Mouse (Mus musculus) embryo, embryonic 11 days (tissue): ENCODE measurements around the gene Sdhaf2.
"Not testable (repeated sequence)": the region's sequence is repeated elsewhere in the genome, so short reads cannot be mapped to it uniquely, and the experiment has no call there.

ENCODE experiments used
- DNase-seq: peaks from one replicate; pipeline ENCODE4 v3.0.0-alpha.2; 2015

The Sdhaf2 gene

GRCm38 (mm10) chr19:10525910-10526309 is at the start of gene Sdhaf2:
Gene Sdhaf2 (minus strand): TSS chr19:10526142.
- peak; percentile 83 for DNase-seq

- DNase-seq: no peak
Observed at GRCm38 (mm10) chr19:10569627-10570026, 43.7 kb upstream of the Sdhaf2 start.

DNA sequence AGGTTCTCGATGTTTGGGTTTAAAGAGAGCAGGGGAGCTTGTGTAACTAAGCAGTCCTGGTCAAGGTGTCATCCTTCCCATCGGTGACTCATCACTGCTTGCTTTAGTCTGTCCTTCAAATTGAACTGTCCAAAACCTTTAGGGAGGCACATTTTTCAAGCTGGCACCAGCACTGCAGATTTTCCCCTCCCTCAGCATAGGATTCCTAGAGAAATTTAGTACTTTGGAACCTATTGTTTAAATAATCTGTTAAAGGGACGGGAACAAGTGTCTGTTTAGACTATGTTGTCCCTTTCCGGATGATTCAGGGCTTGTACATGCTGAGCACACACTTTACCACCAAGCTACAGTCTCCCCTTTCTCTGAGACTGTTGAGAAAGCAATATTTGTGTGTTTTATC is 39.3 kb upstream of the Sdhaf2 start:
- DNase-seq: no peak

GRCm38 (mm10) chr19:10564278-10564677 is 38.3 kb upstream of the Sdhaf2 start:
- no peak for DNase-seq

GRCm38 (mm10) chr19:10562351-10562750 is 36.4 kb upstream of the Sdhaf2 start:
- no peak for DNase-seq

- DNase-seq: peak; percentile 23
Observed at GRCm38 (mm10) chr19:10561558-10562314, 35.8 kb upstream of the Sdhaf2 start.

DNA sequence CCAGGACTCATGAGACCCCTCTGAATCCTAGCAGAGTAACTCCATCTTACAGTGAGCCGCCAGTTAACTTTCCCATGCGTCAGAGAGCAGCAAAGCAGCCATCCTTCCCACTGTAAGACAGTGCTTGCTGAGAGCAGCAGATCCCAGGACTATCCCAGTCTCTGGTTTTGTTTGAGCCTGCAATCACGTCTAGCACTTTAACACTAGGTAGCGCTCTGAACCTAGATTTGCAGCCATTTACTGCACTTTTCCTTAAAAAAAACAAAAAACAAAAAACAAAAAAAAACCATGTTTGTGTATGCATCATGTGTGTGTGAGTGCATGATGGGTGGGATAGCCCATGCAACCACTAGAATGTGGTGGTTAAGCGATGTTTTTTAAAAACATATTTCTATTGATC is 34.2 kb upstream of the Sdhaf2 start:
- DNase-seq: peak; percentile 28

DNA sequence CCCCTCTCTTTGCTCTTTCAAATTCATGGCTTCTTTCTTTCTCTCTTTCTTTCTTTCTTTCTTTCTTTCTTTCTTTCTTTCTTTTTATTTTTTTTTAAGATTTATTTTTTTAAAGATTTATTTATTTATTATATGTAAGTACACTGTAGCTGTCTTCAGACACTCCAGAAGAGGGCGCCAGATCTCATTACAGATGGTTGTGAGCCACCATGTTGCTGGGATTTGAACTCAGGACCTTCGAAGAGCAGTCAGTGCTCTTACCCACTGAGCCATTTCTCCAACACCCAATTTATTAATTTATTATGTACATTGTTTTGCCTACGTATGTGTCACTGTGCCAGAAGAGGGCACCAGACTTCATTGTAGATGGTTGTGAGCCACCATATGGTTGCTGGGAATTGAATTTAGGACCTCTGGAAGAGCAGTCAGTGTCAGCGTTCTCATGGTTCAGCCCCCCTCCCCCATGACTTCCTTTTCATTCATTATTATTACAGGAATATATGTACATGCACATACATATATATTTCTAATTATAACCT is 32.0 kb upstream of the Sdhaf2 start:
- not testable (repeated sequence) for DNase-seq

DNA sequence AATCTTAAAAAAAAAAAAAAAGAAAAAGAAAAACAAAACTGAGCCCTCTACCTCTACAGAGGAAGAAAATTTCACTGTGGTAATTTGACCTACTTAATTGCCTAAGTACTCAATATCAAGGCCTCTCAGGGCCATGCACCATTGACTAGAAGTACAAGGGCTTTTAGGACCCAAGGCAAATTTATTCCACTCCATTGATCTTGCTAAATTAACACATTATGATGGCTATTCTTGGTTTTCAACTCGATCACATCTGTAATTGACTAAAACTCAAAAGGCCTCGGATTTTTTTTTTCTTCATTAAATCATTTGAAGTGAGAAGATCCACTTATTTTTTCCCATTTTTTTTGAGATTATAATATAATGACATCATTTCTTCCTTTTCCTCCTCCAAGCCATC is 31.5 kb upstream of the Sdhaf2 start:
- DNase-seq: no peak

DNA sequence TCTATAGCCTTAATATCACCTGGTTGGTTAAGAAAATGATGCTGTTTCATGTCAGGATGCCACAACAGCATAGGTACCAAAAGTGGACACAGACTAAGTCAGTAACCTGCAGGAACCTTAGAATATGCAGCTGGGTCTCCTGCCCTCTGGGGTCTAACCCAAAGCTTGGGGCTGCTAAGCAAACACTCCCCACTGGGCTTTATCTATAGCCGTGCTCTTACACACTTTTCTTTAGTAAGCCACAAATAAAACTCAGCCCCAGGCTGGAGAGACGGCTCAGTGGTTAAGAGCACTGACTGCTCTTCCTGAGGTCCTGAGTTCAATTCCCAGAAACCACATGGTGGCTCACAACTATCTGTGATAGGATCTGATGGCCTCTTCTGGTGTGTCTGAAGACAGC is 31.1 kb upstream of the Sdhaf2 start:
- DNase-seq: no peak

- peak; percentile 93 for DNase-seq
Observed at GRCm38 (mm10) chr19:10555624-10556510, 29.9 kb upstream of the Sdhaf2 start, which contains the start of gene Tmem216. Gene Tmem216 (minus strand): TSS chr19:10556238.

- no peak for DNase-seq
Observed at GRCm38 (mm10) chr19:10539454-10539853, 13.5 kb upstream of the Sdhaf2 start.

DNA sequence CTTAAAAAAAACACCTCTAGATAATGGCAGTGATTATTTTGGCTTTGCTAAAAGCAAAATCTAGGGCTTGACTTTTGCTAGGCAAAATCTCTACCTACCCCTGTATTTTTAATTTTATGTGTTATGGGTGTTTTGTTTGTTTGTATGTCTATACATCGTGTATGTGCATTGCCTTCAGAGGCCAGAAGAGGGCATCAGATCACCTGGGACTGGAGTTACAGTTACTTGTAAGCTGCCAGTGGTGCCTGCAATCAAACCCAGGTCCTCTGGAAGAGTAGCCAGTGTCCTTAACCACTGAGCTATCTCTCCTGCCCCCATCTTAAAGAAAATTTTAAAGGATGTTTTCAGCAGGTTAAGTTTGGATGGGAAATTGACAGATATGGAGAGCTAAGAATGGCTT is 4.1 kb upstream of the Sdhaf2 start:
- no peak for DNase-seq

DNA sequence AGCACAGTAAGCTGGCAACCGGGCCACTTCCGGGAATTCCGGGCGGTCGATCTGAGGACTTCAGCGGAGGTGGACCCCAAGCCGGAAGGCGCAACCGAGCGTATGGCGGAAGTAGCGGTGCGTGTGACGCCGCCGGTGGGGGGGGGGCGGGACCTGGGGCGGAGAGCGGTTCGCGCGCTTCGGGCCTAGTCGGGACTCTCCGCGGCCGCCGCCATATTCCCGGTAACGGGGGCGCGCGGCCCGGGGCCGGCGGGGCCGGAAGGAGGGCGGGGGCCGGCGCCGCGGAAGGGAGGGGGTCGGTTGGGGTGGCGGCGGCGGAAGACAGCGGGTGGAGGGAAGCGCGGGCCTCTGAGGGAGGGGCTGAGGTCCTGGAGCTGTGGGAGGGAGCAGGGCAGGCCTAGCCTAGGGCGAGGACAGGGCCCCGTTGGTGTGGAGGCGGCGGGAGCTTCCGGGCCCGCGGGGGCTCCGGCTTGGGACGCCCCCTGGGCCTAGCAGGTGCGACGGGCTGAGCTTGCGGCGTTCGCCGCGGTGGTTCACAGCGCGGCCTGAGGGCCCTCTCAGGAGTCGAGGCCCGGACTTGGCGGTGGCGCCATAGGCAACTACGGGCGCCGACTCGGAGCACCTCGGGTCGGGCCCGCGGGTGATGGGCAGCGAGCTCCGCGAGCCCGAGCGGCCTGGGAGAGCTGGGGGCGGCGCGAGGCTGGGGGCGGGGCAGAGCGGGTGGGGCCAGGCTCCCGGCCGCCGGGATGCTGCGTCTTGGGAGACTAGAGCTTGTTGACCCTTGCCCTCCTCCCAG is 638 bp downstream of the Sdhaf2 start, which contains the start of gene Cpsf7:
TSS of gene Cpsf7 (plus strand) at position 161 of the 796 bp plus-strand sequence.
- peak; percentile 96 for DNase-seq

DNA sequence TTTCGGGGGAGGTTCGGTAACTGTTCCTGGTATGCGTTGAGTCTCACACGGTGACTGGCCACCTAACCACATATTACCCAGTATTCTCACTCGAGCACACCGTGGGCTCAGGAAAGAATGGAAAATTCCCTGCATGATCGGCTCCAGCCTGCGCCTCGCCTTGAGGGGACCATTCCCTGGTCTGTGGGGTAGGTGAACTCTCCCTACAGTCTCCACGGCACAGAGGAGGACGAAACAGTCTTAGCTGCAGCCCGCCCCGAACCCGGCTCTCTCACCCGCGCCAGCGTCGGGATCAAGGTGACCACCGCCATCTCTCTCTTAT is 1.2 kb downstream of the Sdhaf2 start:
- DNase-seq: no peak

GRCm38 (mm10) chr19:10523483-10524080 is 2.4 kb downstream of the Sdhaf2 start:
- no peak for DNase-seq

DNA sequence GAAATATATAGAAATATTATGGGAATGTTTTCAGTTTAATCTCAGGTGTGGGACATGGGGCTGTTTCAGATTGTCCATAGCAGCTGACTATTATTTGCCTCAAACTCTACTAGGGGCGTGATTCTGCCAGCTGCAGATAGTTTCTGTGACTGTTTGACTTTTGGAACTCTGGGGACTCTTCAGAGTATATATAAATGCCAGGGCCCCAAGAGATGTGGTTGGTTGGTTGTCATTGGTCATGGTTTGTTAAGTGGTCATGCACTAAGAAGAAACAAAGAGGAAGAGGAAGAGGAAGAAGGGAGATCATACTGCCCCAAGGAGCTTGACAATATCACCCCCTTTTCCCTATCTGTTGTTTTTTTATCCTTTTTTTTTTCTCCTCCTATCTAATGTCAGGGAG is 4.0 kb downstream of the Sdhaf2 start:
- DNase-seq: no peak

- DNase-seq: peak; percentile 62
Observed at GRCm38 (mm10) chr19:10520355-10520754, 5.6 kb downstream of the Sdhaf2 start.

DNA sequence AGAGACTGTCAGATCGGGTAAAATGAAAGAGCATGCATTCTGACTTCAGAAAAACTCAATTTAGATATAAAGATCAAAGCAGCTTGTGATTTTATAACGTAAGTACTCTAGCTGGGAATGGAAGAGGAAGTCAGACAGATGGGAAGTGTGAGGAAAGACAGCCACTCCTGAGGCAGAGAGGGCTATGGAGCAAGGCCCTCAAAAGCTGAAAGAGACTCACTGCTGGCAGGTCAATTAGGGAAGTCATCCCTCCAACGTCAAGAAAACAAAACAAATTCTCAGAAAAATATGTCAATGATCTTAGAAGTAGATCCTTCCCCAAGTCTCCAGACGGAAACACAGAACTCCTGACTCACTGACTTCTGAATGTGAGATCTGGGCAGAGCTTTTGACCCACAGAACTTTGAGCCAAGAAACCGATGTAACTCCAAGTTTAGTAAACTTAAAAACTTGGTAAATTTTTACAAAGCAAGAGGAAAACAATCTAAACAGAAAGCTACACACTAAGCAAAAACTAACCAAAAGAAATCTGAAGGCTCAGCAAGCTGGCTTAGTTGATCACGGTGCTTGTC is 15.1 kb downstream of the Sdhaf2 start:
- DNase-seq: no peak

DNA sequence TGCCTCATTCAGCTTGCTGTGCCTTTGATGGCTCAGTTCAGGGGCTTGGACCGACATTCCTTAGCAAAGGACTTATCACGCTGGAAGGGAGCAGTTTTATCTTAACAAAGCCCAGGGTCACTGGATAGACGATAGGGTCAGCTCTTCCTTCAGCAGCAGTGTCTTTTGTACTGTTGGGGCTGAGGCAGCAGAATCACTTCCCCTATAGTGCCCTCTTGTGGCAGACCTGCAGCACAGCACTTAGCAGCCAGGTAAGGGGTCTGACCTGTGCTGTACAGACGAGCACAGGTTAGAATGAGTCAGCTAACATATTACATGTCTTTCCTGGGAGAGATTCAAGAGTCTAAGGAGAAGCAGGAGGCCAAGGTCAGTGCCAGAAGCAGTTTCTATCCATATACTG is 23.4 kb downstream of the Sdhaf2 start:
- peak; percentile 72 for DNase-seq

DNA sequence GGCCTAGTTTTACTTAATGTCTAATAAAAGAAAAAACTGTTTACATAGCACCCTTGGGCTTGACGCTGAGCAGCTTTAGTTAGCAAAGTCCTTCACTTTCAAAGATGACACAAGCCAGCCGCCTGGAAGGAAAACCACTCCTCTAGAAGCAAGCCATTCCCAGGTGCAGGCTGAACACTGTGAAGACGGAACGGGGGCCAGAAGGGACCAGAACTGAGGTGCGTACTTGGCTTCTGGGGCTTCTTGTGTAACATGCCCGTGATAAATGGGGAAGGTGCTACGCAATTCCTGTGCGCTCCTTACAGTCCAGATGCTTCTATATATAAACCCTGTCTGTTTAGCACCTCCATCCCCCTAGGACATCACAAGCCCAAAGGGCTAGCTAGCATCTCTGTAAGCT is 25.4 kb downstream of the Sdhaf2 start:
- DNase-seq: no peak

DNA sequence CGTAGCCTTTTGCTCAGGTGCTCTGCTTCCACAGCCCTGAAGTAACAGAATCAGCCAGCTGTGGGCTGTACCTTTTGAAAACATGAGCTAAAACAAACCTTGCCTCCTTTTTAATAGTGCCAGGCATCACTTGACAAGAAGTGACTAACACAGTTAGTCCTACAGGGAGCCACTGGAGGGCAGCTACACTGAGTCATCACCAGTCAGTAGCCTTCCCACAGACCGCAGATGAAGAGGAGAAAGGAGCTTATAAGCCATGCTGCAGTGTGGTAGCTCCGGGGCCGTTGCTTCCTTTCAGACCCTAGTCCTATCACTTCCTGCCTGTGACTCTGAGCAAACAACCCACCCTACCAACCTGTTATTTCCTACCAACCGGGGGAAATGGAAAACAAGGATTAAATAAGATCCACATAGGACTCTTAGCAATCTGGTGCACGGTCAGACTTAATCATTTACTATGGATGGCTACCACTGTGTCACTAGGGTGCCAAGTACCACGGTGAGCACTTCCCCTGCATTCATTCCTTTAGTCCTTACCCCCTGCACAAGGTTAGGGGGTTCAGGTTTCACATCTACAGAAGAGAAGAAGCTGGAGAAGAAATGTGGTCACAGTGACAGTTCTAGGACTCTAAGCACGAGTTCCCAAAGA is 28.3 kb downstream of the Sdhaf2 start:
- DNase-seq: no peak
